Mouse (Mus musculus): ENCODE results near the gene Sec14l1. TPM values are rescaled to one million over a fixed set of nuclear protein-coding genes. Genes with fewer than 3 reads are reported as not detected.

Gene Sec14l1
- polyA plus RNA-seq, 1 experiment from 2014 or later: 33.2 TPM

DNA sequence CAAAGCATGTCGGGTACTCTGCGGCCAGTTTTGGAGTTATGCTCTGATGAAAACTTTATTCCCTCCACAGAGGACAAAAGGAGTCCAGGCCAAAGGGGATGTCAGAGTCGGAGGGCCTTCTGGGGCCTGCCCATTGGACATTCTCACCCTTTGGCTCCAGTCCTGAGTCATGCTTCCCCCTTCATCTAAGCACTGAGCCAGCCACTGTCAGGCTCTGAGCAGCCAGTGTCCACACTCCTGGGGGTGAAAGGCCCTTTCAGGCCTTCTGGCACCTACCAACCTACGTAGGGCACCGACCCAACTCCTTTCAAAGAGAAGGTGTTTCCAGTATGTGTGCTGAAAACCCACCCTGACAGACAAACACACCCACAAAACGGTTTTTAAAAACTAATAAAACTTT, 80.6 kb downstream of the Sec14l1 start:
- Histone ChIP-seq H3K4me2 (ENCODE audit: low read length) (no peak overlapping the region), H3K27ac (replicated peaks in 1 of 2; ENCODE audit: control insufficient read depth in 1 of 2, insufficient read depth in 1 of 2, low read depth in 2 of 2, low read length in 2 of 2) (no peak overlapping the region), H3K4me1 (ENCODE audit: control insufficient read depth in 2 of 2, insufficient read depth in 2 of 2, low read length in 2 of 2) (peaks cover 6 to 11% of the 10 kb centered on the region in 2 experiments; a peak in 3 of 4 replicates), H3K36me3 (ENCODE audit: control insufficient read depth, insufficient read depth, low read length) (no peaks in the 10 kb centered on the region), H3K9ac (ENCODE audit: low read length) (no peak overlapping the region), H3K9me3 (ENCODE audit: control insufficient read depth, low read length) (no peaks in the 10 kb centered on the region), H3K27me3 (ENCODE audit: control insufficient read depth, insufficient read depth, low read length) (peaks cover 17% of the 10 kb centered on the region), H3K4me3 (ENCODE audit: control insufficient read depth in 1 of 2, insufficient read depth in 1 of 2, low read depth in 1 of 2, low read length in 2 of 2) (no peak overlapping the region)
- no peak for ATAC-seq (ENCODE audit: insufficient number of reproducible peaks, insufficient read depth, low FRiP score, low read depth)
- WGBS: 89% methylated on average over 6 of the region's 6 CpGs

DNA sequence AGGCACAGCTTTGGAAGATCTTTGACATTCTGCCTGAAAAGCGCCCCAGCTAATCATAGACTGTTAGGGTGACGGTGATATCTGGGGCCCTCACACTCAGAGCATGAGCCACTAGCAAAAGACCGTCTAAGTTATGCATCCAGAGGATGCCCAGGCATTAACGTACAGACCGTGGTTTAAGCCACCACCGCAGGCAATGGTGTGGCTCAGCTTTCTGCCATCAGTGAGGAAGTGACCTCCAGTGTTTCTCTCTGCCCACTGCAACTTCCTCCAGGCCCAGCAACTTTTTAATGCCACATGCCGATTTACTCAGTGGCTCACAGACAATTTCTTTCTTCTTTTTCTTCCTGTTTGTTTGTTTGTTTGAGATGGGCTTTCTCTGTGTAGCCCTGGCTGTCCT, 81.7 kb downstream of the Sec14l1 start:
- H3K9ac ChIP-seq (ENCODE audit: low read length): no peak overlapping the region
- 81% methylated on average over 7 of the region's 7 CpGs for WGBS
- no peak for ATAC-seq (ENCODE audit: insufficient number of reproducible peaks, insufficient read depth, low FRiP score, low read depth)
- H3K4me3 ChIP-seq (ENCODE audit: control insufficient read depth in 1 of 2, insufficient read depth in 1 of 2, low read depth in 1 of 2, low read length in 2 of 2): no peak overlapping the region
- H3K27me3 ChIP-seq (ENCODE audit: control insufficient read depth, insufficient read depth, low read length): peaks cover 26% of the 10 kb centered on the region
- H3K4me1 ChIP-seq (ENCODE audit: control insufficient read depth in 2 of 2, insufficient read depth in 2 of 2, low read length in 2 of 2): peaks cover 12 to 14% of the 10 kb centered on the region in 2 experiments; a peak in 3 of 4 replicates
- H3K9me3 ChIP-seq (ENCODE audit: control insufficient read depth, low read length): no peaks in the 10 kb centered on the region
- H3K27ac ChIP-seq (replicated peaks in 1 of 2; ENCODE audit: control insufficient read depth in 1 of 2, insufficient read depth in 1 of 2, low read depth in 2 of 2, low read length in 2 of 2): no peak overlapping the region
- no peak overlapping the region for H3K4me2 ChIP-seq (ENCODE audit: low read length)
- H3K36me3 ChIP-seq (ENCODE audit: control insufficient read depth, insufficient read depth, low read length): no peaks in the 10 kb centered on the region

GRCm38 (mm10) chr11:117198122-117198521, 83.2 kb downstream of the Sec14l1 start:
- no peaks in the 10 kb centered on the region for H3K36me3 ChIP-seq (ENCODE audit: control insufficient read depth, insufficient read depth, low read length)
- no peak overlapping the region for H3K4me3 ChIP-seq (ENCODE audit: control insufficient read depth in 1 of 2, insufficient read depth in 1 of 2, low read depth in 1 of 2, low read length in 2 of 2)
- H3K4me1 ChIP-seq (ENCODE audit: control insufficient read depth in 2 of 2, insufficient read depth in 2 of 2, low read length in 2 of 2): peaks cover 12 to 14% of the 10 kb centered on the region in 2 experiments; a peak in 3 of 4 replicates
- no peaks in the 10 kb centered on the region for H3K9me3 ChIP-seq (ENCODE audit: control insufficient read depth, low read length)
- H3K9ac ChIP-seq (ENCODE audit: low read length): no peak overlapping the region
- peaks cover 35% of the 10 kb centered on the region for H3K27me3 ChIP-seq (ENCODE audit: control insufficient read depth, insufficient read depth, low read length)
- WGBS: 86% methylated on average over 5 of the region's 5 CpGs
- H3K27ac ChIP-seq (replicated peaks in 1 of 2; ENCODE audit: control insufficient read depth in 1 of 2, insufficient read depth in 1 of 2, low read depth in 2 of 2, low read length in 2 of 2): no peak overlapping the region
- no peak overlapping the region for H3K4me2 ChIP-seq (ENCODE audit: low read length)
- ATAC-seq (ENCODE audit: insufficient number of reproducible peaks, insufficient read depth, low FRiP score, low read depth): no peak

DNA sequence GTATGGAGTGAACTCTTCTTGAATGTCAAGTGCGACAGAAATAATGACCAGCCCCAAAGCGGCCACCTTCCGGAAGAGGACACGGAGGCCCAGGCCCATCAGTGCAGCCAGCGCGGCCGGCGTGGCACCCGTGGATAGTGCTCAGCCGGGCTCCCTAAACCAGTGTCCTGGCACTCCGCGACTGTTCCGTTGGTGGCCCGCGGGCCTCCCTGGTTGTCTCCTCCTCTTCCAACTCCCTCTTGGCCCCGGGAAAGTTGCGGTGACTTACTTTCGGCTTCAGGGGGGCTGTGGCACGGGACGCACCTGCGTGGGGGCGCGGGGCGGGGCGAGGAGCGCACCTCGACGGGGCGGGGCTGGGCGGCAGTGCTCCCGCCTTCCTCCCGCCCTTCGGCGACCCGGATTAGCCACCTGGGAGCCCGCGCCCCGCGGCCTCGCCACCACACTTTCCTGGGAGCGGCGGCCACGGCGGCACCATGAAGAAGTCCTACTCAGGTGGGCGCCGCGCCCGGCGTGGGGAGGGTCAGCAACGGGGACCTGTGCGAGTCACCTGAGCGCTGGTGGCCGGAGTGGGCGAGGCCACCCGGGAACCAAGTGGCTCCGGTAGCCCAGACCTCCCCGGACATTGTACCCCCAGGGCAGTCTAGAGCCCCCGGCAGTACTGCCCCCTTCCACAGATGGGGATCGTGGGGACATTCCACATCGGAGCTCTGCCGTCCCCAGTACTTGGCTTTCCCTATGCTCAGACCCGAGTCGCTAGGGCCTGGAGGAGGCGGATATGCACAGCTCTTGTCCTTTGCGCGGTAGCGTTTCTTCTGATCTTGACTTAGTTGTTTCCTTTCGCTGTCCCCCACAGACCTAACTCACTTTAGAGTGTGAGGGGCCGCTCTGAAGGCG, 84.6 kb downstream of the Sec14l1 start, which contains the start of gene Sept9:
TSS of gene Sept9 (plus strand) at position 380 of the 894 bp plus-strand sequence.
- no peaks in the 10 kb centered on the region for H3K36me3 ChIP-seq (ENCODE audit: control insufficient read depth, insufficient read depth, low read length)
- 2% methylated on average over 69 of the region's 70 CpGs for WGBS
- peaks cover 42% of the 10 kb centered on the region for H3K27me3 ChIP-seq (ENCODE audit: control insufficient read depth, insufficient read depth, low read length)
- peaks cover 14% of the 10 kb centered on the region in 2 experiments; a peak in 3 of 4 replicates for H3K4me1 ChIP-seq (ENCODE audit: control insufficient read depth in 2 of 2, insufficient read depth in 2 of 2, low read length in 2 of 2)
- H3K4me2 ChIP-seq (ENCODE audit: low read length): peak within 1 kb of the TSS; percentile 96
- ATAC-seq (ENCODE audit: insufficient number of reproducible peaks, insufficient read depth, low FRiP score, low read depth): no peak
- peak within 1 kb of the TSS; percentile 42 to 54 for H3K4me3 ChIP-seq (ENCODE audit: control insufficient read depth in 1 of 2, insufficient read depth in 1 of 2, low read depth in 1 of 2, low read length in 2 of 2)
- no peak within 1 kb of the TSS for H3K27ac ChIP-seq (replicated peaks in 1 of 2; ENCODE audit: control insufficient read depth in 1 of 2, insufficient read depth in 1 of 2, low read depth in 2 of 2, low read length in 2 of 2)
- peak within 1 kb of the TSS; percentile 64 for H3K9ac ChIP-seq (ENCODE audit: low read length)
- no peaks in the 10 kb centered on the region for H3K9me3 ChIP-seq (ENCODE audit: control insufficient read depth, low read length)

DNA sequence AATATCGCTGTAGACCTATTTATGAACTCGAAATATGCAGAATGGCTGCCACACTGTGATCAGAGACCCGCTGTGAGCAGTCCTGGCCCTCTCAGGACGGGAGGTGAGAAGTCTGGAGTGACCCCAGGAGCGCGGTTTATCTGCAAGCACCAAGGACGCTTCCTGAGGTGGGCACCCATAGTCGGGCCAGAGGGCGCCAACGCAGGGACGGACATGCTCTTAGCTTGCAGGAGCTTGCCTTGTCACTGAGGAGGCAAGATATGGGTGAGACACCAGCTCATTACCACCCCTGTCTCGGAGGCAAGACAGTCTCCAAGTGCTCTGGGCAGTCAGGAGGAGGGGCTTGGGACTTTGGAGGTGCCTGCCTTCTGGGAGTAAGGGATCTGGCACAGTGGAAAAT, 86.9 kb downstream of the Sec14l1 start:
- Histone ChIP-seq H3K4me2 (ENCODE audit: low read length) (no peak overlapping the region), H3K27me3 (ENCODE audit: control insufficient read depth, insufficient read depth, low read length) (peaks cover 42% of the 10 kb centered on the region), H3K4me3 (ENCODE audit: control insufficient read depth in 1 of 2, insufficient read depth in 1 of 2, low read depth in 1 of 2, low read length in 2 of 2) (no peak overlapping the region), H3K4me1 (ENCODE audit: control insufficient read depth in 2 of 2, insufficient read depth in 2 of 2, low read length in 2 of 2) (peaks cover 16 to 18% of the 10 kb centered on the region in 2 experiments; a peak in 3 of 4 replicates), H3K36me3 (ENCODE audit: control insufficient read depth, insufficient read depth, low read length) (no peaks in the 10 kb centered on the region), H3K9me3 (ENCODE audit: control insufficient read depth, low read length) (no peaks in the 10 kb centered on the region), H3K27ac (replicated peaks in 1 of 2; ENCODE audit: control insufficient read depth in 1 of 2, insufficient read depth in 1 of 2, low read depth in 2 of 2, low read length in 2 of 2) (no peak overlapping the region), H3K9ac (ENCODE audit: low read length) (no peak overlapping the region)
- ATAC-seq (ENCODE audit: insufficient number of reproducible peaks, insufficient read depth, low FRiP score, low read depth): no peak
- WGBS: 76% methylated on average over 12 of the region's 12 CpGs

DNA sequence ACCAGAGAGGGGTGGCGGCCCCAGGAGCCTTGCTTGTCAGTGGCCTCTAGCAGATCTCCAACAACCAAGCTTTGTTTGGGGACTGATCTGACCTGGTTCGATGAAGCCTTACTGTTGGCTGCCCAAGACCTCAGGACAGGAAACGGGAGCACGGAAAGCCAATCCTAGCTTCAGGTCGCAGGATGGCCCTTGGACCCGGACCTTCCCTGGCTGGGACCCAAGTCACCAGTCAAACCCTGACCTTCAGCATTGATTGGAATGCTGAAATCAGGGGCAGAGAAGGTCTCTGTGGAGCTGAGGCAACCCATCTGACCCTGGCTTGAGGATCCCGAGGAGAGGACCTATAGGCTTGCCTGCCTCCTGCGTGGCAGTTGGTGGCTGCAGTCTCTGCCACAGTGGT, 89.6 kb downstream of the Sec14l1 start:
- WGBS: 69% methylated on average over 8 of the region's 8 CpGs
- no peak overlapping the region for H3K4me2 ChIP-seq (ENCODE audit: low read length)
- H3K27me3 ChIP-seq (ENCODE audit: control insufficient read depth, insufficient read depth, low read length): peaks cover 30% of the 10 kb centered on the region
- H3K9me3 ChIP-seq (ENCODE audit: control insufficient read depth, low read length): no peaks in the 10 kb centered on the region
- no peak overlapping the region; the same call in 1 of the 2 replicates for H3K9ac ChIP-seq (ENCODE audit: low read length)
- no peak overlapping the region; a peak in 1 of 4 replicates for H3K27ac ChIP-seq (replicated peaks in 1 of 2; ENCODE audit: control insufficient read depth in 1 of 2, insufficient read depth in 1 of 2, low read depth in 2 of 2, low read length in 2 of 2)
- ATAC-seq (ENCODE audit: insufficient number of reproducible peaks, insufficient read depth, low FRiP score, low read depth): no peak
- no peak overlapping the region for H3K4me3 ChIP-seq (ENCODE audit: control insufficient read depth in 1 of 2, insufficient read depth in 1 of 2, low read depth in 1 of 2, low read length in 2 of 2)
- peaks cover 13 to 16% of the 10 kb centered on the region in 2 experiments; a peak in 3 of 4 replicates for H3K4me1 ChIP-seq (ENCODE audit: control insufficient read depth in 2 of 2, insufficient read depth in 2 of 2, low read length in 2 of 2)
- no peaks in the 10 kb centered on the region for H3K36me3 ChIP-seq (ENCODE audit: control insufficient read depth, insufficient read depth, low read length)

GRCm38 (mm10) chr11:117205042-117205441, 90.1 kb downstream of the Sec14l1 start:
- H3K36me3 ChIP-seq (ENCODE audit: control insufficient read depth, insufficient read depth, low read length): no peaks in the 10 kb centered on the region
- peaks cover 28% of the 10 kb centered on the region for H3K27me3 ChIP-seq (ENCODE audit: control insufficient read depth, insufficient read depth, low read length)
- H3K9ac ChIP-seq (ENCODE audit: low read length): no peak overlapping the region
- no peak overlapping the region for H3K4me3 ChIP-seq (ENCODE audit: control insufficient read depth in 1 of 2, insufficient read depth in 1 of 2, low read depth in 1 of 2, low read length in 2 of 2)
- H3K27ac ChIP-seq (replicated peaks in 1 of 2; ENCODE audit: control insufficient read depth in 1 of 2, insufficient read depth in 1 of 2, low read depth in 2 of 2, low read length in 2 of 2): no peak overlapping the region
- no peak for ATAC-seq (ENCODE audit: insufficient number of reproducible peaks, insufficient read depth, low FRiP score, low read depth)
- WGBS: 74% methylated on average over 6 of the region's 6 CpGs
- H3K4me2 ChIP-seq (ENCODE audit: low read length): no peak overlapping the region
- H3K4me1 ChIP-seq (ENCODE audit: control insufficient read depth in 2 of 2, insufficient read depth in 2 of 2, low read length in 2 of 2): peaks cover 8 to 12% of the 10 kb centered on the region in 2 experiments; a peak in 3 of 4 replicates
- no peaks in the 10 kb centered on the region for H3K9me3 ChIP-seq (ENCODE audit: control insufficient read depth, low read length)

All from heart, embryonic 14.5 days (tissue).